Mouse (Mus musculus) kidney, postnatal 0 days (tissue): ENCODE data around the gene Cfap99. TPM values are rescaled to one million over a fixed set of nuclear protein-coding genes. Genes with fewer than 3 reads are reported as not detected.

ENCODE experiments used
- ATAC-seq: fragments of 200-750 bp; cut with Nextera tagmentation; replicated peaks from 2 replicates; pipeline ENCODE4 v1.8.0; 2017; ENCODE audit warnings: low read depth, moderate number of reproducible peaks, moderate TSS enrichment, moderate library complexity; ENCODE audit not compliant: low FRiP score
- DNase-seq: peaks from one replicate; pipeline ENCODE4 v3.0.0-alpha.2; 2016; ENCODE audit warnings: low spot score
- H3K27ac ChIP-seq: fragments of 300-500 bp; sonication (generic); 2 replicates; pipeline ENCODE4 v1.5.1; 2014; ENCODE audit warnings: mild to moderate bottlenecking
- H3K27me3 ChIP-seq: fragments of 300-500 bp; sonication (generic); 2 replicates; pipeline ENCODE4 v1.6.1; 2014; ENCODE audit warnings: low read length, mixed read lengths; ENCODE audit not compliant: insufficient read depth
- H3K36me3 ChIP-seq: fragments of 300-500 bp; sonication (generic); 2 replicates; pipeline ENCODE4 v1.6.1; 2014; ENCODE audit warnings: low read length, mixed read lengths; ENCODE audit not compliant: insufficient read depth
- H3K4me1 ChIP-seq: fragments of 300-500 bp; sonication (generic); replicated peaks from 2 replicates; pipeline ENCODE4 v1.6.1; 2014; ENCODE audit warnings: antibody characterized with exemption, low read length, mixed read lengths; ENCODE audit not compliant: insufficient read depth
- H3K4me2 ChIP-seq: fragments of 300-500 bp; sonication (generic); 2 replicates; pipeline ENCODE4 v1.6.1; 2014; ENCODE audit warnings: mild to moderate bottlenecking, low read length, moderate library complexity, mixed read lengths
- H3K4me3 ChIP-seq: fragments of 300-500 bp; sonication (generic); replicated peaks from 2 replicates; pipeline ENCODE4 v1.5.1; 2014; ENCODE audit warnings: low read depth, low read length
- H3K9ac ChIP-seq: fragments of 300-500 bp; sonication (generic); 2 replicates; pipeline ENCODE4 v1.6.1; 2014; ENCODE audit warnings: low read depth, low read length
- H3K9me3 ChIP-seq: fragments of 300-500 bp; sonication (generic); replicated peaks from 2 replicates; pipeline ENCODE4 v1.6.1; 2016; ENCODE audit warnings: low read length, inconsistent platforms, mixed read lengths
- CTCF ChIP-seq: IDR thresholded peaks from 2 replicates; pipeline ENCODE4 v1.5.1; 2016; ENCODE audit warnings: antibody characterized with exemption, low read depth, mild to moderate bottlenecking, moderate library complexity
- WGBS: fragments of 180-500 bp; shearing (Covaris S2); extraction: QIAGEN DNeasy Blood & Tissue Kit; methylation state at CpG from one replicate; pipeline ENCODE4 v1.1.7; 2014; 5-methylcytosine and 5-hydroxymethylcytosine counted together
- polyA plus RNA-seq: library from polyadenylated mRNA; unstranded; fragments of >200 nt; fragmentation: Nextera tagmentation; extraction: Ambion mirVana; gene quantifications from 2 replicates; pipeline ENCODE4 v1.2.1, GENCODE M21; 2015

Gene Cfap99
- polyA plus RNA-seq, 1 experiment from 2014 or later = not detected

DNA sequence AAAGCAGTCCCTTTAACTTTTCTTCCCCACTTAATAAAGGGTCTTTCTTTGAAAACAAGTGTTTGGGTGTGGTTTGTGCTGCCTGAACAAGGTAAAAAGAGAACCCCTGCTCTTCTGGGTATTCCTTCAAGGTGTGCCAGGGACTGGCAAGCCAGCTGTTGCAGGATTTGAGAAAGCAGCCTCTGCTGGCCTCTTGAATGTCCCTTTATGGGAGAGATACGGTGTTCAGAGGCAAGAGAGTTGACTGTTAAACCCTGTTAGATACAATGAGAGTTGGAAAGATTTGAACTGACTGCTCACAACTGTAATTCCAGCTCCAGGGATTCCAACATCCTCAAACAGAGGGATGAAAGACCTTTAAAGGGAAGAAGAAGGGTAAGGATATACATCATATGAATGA, 45.7 kb downstream of the Cfap99 start:
- Histone ChIP-seq H3K27ac (no peak overlapping the region), H3K27me3 (no peaks in the 10 kb centered on the region), H3K4me3 (no peak overlapping the region), H3K9ac (no peak overlapping the region), H3K36me3 (no peaks in the 10 kb centered on the region), H3K4me2 (no peak overlapping the region), H3K4me1 (0 out of 2 replicates have a peak, but pooled peaks cover 10% of the 10 kb centered on the region), H3K9me3 (no peaks in the 10 kb centered on the region; the same call in 1 of the 2 replicates)
- DNase-seq (no peak), ATAC-seq (no peak)
- WGBS = 82% methylated on average over 1 of the region's 1 CpGs
- TF ChIP-seq CTCF = no peak

DNA sequence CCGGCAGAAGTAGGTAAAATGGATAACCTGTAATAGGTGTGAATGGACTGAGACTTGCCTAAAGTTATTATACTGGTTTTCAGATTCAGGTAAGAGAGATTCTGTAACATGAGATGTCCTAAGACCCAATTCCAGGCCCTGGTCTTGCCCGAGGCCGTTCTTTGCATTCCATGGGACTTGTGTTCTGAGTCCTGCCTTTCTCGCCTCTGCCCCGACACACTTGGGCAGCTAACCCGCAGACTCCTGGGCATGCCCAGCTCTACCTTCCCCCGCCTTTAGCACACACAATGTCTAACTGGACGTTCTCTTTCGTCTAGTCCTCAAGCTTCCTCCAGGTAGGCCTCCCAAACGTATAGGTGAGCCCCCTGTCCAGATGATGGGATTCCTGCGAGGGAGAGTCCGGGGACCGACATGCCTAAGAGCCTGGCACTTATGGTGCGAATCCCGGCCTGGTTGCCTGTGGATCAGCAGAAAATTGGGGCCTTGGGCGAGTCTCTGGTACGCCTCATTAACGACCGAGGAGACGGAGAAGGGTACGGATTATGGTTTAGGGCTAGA, 47.2 kb downstream of the Cfap99 start:
- 2% methylated on average over 21 of the region's 21 CpGs for WGBS
- no peak for TF ChIP-seq CTCF
- peak overlapping the region; percentile 99 for H3K9ac ChIP-seq
- H3K27me3 ChIP-seq = no peaks in the 10 kb centered on the region
- ATAC-seq (peak; percentile 71), DNase-seq (peak; percentile 54)
- peak overlapping the region; percentile 88 for H3K4me2 ChIP-seq
- peak overlapping the region; percentile 98 for H3K4me3 ChIP-seq
- peak overlapping the region; percentile 98 for H3K27ac ChIP-seq
- no peaks in the 10 kb centered on the region for H3K36me3 ChIP-seq
- H3K4me1 ChIP-seq = 0 out of 2 replicates have a peak, but pooled peaks cover 10% of the 10 kb centered on the region
- no peaks in the 10 kb centered on the region for H3K9me3 ChIP-seq

DNA sequence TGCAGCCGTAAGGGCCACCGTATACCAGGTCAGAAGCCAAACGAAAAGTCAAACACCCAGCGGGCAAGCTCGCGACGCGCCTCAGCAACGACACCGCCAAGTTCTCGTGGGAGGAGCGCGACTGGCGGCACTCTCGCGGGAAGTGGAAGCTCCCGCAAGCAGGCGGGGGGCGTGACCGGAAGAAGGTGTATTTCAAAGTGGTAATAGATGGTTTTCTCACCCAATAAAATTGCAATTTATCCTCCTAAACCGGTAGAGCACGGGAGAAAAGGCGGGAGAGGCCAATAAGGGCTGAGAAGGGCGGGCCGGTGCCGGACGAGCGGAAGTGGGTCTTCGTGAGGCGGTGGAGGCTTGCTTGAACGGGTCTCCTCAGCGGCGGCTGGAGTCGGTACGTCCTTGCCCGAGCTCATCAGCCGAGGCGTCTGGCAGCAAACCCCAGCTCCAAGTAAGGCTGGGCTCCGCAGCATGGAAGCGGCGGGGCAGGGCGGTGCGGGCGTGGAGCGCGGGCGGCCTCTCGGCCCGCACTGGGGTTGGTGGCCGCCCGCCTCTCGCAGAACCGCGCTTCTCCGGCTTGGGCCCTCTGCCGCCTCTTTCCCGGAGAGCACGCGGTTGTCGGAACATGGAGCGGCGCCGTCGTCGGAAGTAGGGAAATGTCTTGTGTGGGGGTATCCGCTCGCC, 47.8 kb downstream of the Cfap99 start, which contains the start of gene Rnf4:
Gene Rnf4 (plus strand): TSS at position 193 of the 678 bp plus-strand sequence.
- Histone ChIP-seq H3K4me2 (peak within 1 kb of the TSS; percentile 88), H3K36me3 (no peaks in the 10 kb centered on the region), H3K9ac (peak within 1 kb of the TSS; percentile 99), H3K4me3 (peak within 1 kb of the TSS; percentile 98), H3K9me3 (no peaks in the 10 kb centered on the region), H3K27ac (peak within 1 kb of the TSS; percentile 98), H3K4me1 (0 out of 2 replicates have a peak, but pooled peaks cover 10% of the 10 kb centered on the region), H3K27me3 (no peaks in the 10 kb centered on the region)
- DNase-seq = peak; percentile 100
- ATAC-seq = peak; percentile 94
- WGBS = under 1% methylated on average over 66 of the region's 67 CpGs
- TF ChIP-seq CTCF = no peak

DNA sequence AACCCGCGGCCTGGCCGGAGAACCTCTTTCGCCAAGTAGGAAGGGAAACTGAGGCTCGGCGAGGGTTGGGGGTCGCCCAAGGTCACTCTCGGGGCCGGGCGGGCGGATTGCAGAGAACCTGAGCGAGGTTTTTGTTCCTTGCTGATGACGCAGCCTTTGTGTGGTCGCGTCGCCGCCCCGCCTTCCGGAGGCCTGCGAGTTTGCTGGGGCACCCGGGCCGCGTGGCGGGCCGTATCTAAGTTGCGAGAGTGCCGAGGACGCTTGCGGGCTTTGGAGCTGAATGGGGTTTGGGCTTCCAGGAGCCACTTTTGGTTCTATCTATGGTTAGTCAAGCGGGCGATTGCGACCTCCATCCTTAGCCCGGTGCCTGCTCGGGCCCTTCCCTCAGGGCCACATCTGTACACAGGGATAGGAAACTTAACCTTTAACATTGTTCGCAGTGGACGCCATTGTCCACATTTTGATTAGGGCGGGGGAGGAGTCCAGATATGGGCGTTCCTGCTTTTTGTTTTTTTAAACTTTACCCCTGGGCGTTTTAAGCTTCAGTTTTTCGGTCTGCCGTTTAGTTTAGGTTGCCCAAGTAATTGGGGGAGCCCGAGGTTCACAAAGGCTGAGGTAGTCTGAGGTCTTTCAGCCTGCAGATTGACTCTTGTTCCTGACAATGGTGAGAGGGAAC, 48.5 kb downstream of the Cfap99 start:
- Histone ChIP-seq H3K36me3 (no peaks in the 10 kb centered on the region), H3K4me3 (peak overlapping the region; percentile 98), H3K9me3 (no peaks in the 10 kb centered on the region), H3K9ac (peak overlapping the region; percentile 99), H3K27me3 (no peaks in the 10 kb centered on the region), H3K4me2 (peak overlapping the region; percentile 74), H3K27ac (peak overlapping the region; percentile 98), H3K4me1 (0 out of 2 replicates have a peak, but pooled peaks cover 10% of the 10 kb centered on the region)
- DNase-seq (peak; percentile 71), ATAC-seq (peak; percentile 53; the same call in 1 of the 2 replicates)
- WGBS = under 1% methylated on average over 42 of the region's 42 CpGs
- no peak for TF ChIP-seq CTCF

DNA sequence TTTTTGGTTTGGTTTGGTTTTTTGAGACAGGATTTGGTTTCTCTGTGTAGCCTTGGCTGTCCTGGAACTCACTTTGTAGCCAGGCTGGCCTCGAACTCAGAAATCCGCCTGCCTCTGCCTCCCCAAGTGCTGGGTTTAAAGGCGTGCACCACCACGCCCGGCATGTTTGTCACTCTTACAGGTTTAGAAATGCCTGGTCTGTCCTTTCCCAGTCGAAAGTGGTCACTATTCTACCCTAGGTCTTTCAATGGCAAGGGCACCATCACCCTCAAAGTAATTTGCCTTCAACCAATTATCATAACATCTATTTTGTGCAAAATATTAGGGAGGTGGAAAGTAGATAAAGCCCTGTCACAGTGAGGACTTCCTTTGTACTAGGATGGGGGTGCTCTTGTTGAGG, 51.8 kb downstream of the Cfap99 start:
- Histone ChIP-seq H3K4me3 (no peak overlapping the region), H3K4me1 (0 out of 2 replicates have a peak, but pooled peaks cover 10% of the 10 kb centered on the region), H3K4me2 (no peak overlapping the region), H3K27ac (no peak overlapping the region), H3K27me3 (no peaks in the 10 kb centered on the region), H3K36me3 (peaks cover 6% of the 10 kb centered on the region; the same call in 1 of the 2 replicates), H3K9me3 (no peaks in the 10 kb centered on the region), H3K9ac (no peak overlapping the region)
- WGBS = 94% methylated on average over 6 of the region's 6 CpGs
- DNase-seq (no peak), ATAC-seq (no peak)
- no peak for TF ChIP-seq CTCF

DNA sequence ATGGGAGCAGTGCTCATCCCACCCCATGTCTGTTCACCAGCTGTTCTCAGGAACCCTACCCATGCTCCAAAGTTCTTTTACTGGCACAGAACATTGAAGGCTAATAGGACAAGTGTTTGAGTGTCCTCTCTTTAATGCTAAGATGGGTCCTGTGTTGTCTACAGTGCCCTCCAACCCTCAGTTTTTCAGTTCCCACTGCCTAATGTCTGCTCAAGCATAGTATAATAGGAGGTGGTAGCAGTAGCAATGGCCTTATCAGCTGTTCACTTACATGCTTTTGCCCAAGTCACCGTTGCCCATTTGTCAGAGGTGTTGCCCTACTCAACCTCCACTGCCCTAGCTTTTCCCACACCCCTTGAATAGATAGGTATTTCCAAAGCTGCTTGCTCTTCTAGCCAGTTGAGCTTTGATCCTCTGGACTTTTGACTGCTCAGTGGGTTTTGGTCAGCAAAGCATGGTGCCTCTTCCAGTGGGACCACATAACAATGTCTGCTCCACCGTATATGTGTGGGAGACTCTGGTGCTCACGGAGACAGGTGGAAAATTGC, 63.8 kb downstream of the Cfap99 start:
- H3K4me3 ChIP-seq = no peak overlapping the region
- ATAC-seq = no peak
- no peak for DNase-seq
- WGBS = 94% methylated on average over 3 of the region's 3 CpGs
- no peaks in the 10 kb centered on the region for H3K9me3 ChIP-seq
- no peak overlapping the region for H3K4me2 ChIP-seq
- peaks cover 72% of the 10 kb centered on the region for H3K36me3 ChIP-seq
- no peaks in the 10 kb centered on the region for H3K4me1 ChIP-seq
- no peaks in the 10 kb centered on the region for H3K27me3 ChIP-seq
- no peak for TF ChIP-seq CTCF
- H3K27ac ChIP-seq = no peak overlapping the region
- H3K9ac ChIP-seq = no peak overlapping the region
